Mouse (Mus musculus): ENCODE data around the gene Zcchc12. TPM values are rescaled to one million over a fixed set of nuclear protein-coding genes. Genes with fewer than 3 reads are reported as not detected.

Zcchc12 gene
- polyA plus RNA-seq, 1 experiment = 0.02 TPM

DNA sequence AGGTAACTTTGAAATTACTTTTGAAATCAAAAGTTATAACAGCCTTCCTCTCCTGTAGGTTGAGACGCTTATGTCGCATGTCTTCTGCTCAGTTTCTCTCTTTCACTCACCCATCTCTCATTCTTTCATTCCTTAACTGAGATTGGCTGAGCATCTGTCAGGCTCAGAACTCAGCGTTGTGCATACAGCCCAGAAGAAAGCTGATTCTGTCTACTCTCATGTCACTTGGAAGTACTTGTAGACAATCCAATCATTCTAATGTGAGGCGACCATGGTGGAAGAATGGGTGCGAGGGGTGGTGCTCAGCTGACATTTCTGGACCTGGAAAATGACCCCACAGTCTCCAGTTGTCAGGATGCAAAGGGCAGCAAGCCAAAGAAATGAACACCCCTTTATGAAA, 9.7 kb upstream of the Zcchc12 start:
- TF ChIP-seq CEBPB (IDR thresholded peaks at IDR 0.05; ENCODE audit: low read depth) = no peak
- TF ChIP-seq USF1 (IDR thresholded peaks at IDR 0.05; ENCODE audit: low read depth) = no peak
- TF ChIP-seq CTCF (IDR thresholded peaks at IDR 0.05; ENCODE audit: control insufficient read depth, insufficient read depth, insufficient read length) = no peak
- no peak for TF ChIP-seq FOSL1 (IDR thresholded peaks at IDR 0.05; ENCODE audit: insufficient read depth, low read length, poor library complexity, severe bottlenecking)
- no peak for TF ChIP-seq MYOG (IDR thresholded peaks at IDR 0.05; ENCODE audit: control insufficient read depth, extremely low read depth, insufficient read length)
- no peak for TF ChIP-seq MYOD1 (IDR thresholded peaks at IDR 0.05; ENCODE audit: control insufficient read depth, insufficient read length, low read depth)
- TF ChIP-seq MAX (IDR thresholded peaks at IDR 0.05) = no peak
- no peaks in the 10 kb centered on the region for H3K79me2 ChIP-seq (ENCODE audit: control insufficient read depth, insufficient read depth)
- H3K27me3 ChIP-seq (ENCODE audit: control insufficient read depth, insufficient read depth, insufficient read length) = no peaks in the 10 kb centered on the region
- no peaks in the 10 kb centered on the region for H3K36me3 ChIP-seq (ENCODE audit: control insufficient read depth, insufficient read depth)
- H3ac ChIP-seq (ENCODE audit: control insufficient read depth, insufficient read length, low read depth) = no peak overlapping the region
- no peaks in the 10 kb centered on the region for H3K79me3 ChIP-seq (ENCODE audit: low read depth)
- H3K4me3 ChIP-seq (ENCODE audit: insufficient read depth, poor library complexity, severe bottlenecking) = no peak overlapping the region

- Histone ChIP-seq H3K36me3 (ENCODE audit: control insufficient read depth, insufficient read depth) (no peaks in the 10 kb centered on the region), H3K4me3 (ENCODE audit: insufficient read depth, poor library complexity, severe bottlenecking) (no peak overlapping the region)
Observed at GRCm38 (mm10) chrX:36186443-36186842, 9.3 kb upstream of the Zcchc12 start.

GRCm38 (mm10) chrX:36193951-36194350, 1.8 kb upstream of the Zcchc12 start:
- Histone ChIP-seq H3K4me3 (ENCODE audit: insufficient read depth, poor library complexity, severe bottlenecking) (no peak overlapping the region), H3K79me3 (ENCODE audit: low read depth) (no peaks in the 10 kb centered on the region), H3K27me3 (ENCODE audit: control insufficient read depth, insufficient read depth, insufficient read length) (no peaks in the 10 kb centered on the region), H3K79me2 (ENCODE audit: control insufficient read depth, insufficient read depth) (no peaks in the 10 kb centered on the region), H3K36me3 (ENCODE audit: control insufficient read depth, insufficient read depth) (no peaks in the 10 kb centered on the region), H3ac (ENCODE audit: control insufficient read depth, insufficient read length, low read depth) (no peak overlapping the region)
- no peak for TF ChIP-seq USF1 (IDR thresholded peaks at IDR 0.05; ENCODE audit: low read depth)
- no peak for TF ChIP-seq FOSL1 (IDR thresholded peaks at IDR 0.05; ENCODE audit: insufficient read depth, low read length, poor library complexity, severe bottlenecking)
- no peak for TF ChIP-seq CTCF (IDR thresholded peaks at IDR 0.05; ENCODE audit: control insufficient read depth, insufficient read depth, insufficient read length)
- TF ChIP-seq MYOD1 (IDR thresholded peaks at IDR 0.05; ENCODE audit: control insufficient read depth, insufficient read length, low read depth) = no peak

More at GRCm38 (mm10) chrX:36186443-36186842, 9.3 kb upstream of the Zcchc12 start:
- Histone ChIP-seq H3K79me2 (ENCODE audit: control insufficient read depth, insufficient read depth) (no peaks in the 10 kb centered on the region), H3ac (ENCODE audit: control insufficient read depth, insufficient read length, low read depth) (no peak overlapping the region), H3K27me3 (ENCODE audit: control insufficient read depth, insufficient read depth, insufficient read length) (no peaks in the 10 kb centered on the region), H3K79me3 (ENCODE audit: low read depth) (no peaks in the 10 kb centered on the region)
- TF ChIP-seq CTCF (IDR thresholded peaks at IDR 0.05; ENCODE audit: control insufficient read depth, insufficient read depth, insufficient read length) = no peak
- no peak for TF ChIP-seq FOSL1 (IDR thresholded peaks at IDR 0.05; ENCODE audit: insufficient read depth, low read length, poor library complexity, severe bottlenecking)
- TF ChIP-seq MAX (IDR thresholded peaks at IDR 0.05) = no peak
- TF ChIP-seq USF1 (IDR thresholded peaks at IDR 0.05; ENCODE audit: low read depth) = no peak
- no peak for TF ChIP-seq MYOD1 (IDR thresholded peaks at IDR 0.05; ENCODE audit: control insufficient read depth, insufficient read length, low read depth)
- no peak for TF ChIP-seq CEBPB (IDR thresholded peaks at IDR 0.05; ENCODE audit: low read depth)
- no peak for TF ChIP-seq MYOG (IDR thresholded peaks at IDR 0.05; ENCODE audit: control insufficient read depth, extremely low read depth, insufficient read length)

GRCm38 (mm10) chrX:36209554-36209953, 13.8 kb downstream of the Zcchc12 start:
- Histone ChIP-seq H3K4me3 (ENCODE audit: insufficient read depth, poor library complexity, severe bottlenecking) (no peak overlapping the region), H3K79me3 (ENCODE audit: low read depth) (no peaks in the 10 kb centered on the region), H3K27me3 (ENCODE audit: control insufficient read depth, insufficient read depth, insufficient read length) (no peaks in the 10 kb centered on the region), H3K36me3 (ENCODE audit: control insufficient read depth, insufficient read depth) (no peaks in the 10 kb centered on the region), H3ac (ENCODE audit: control insufficient read depth, insufficient read length, low read depth) (no peak overlapping the region), H3K79me2 (ENCODE audit: control insufficient read depth, insufficient read depth) (no peaks in the 10 kb centered on the region)
- no peak for TF ChIP-seq MAX (IDR thresholded peaks at IDR 0.05)
- no peak for TF ChIP-seq FOSL1 (IDR thresholded peaks at IDR 0.05; ENCODE audit: insufficient read depth, low read length, poor library complexity, severe bottlenecking)
- no peak for TF ChIP-seq CTCF (IDR thresholded peaks at IDR 0.05; ENCODE audit: control insufficient read depth, insufficient read depth, insufficient read length)
- TF ChIP-seq CEBPB (IDR thresholded peaks at IDR 0.05; ENCODE audit: low read depth) = no peak
- TF ChIP-seq MYOG (IDR thresholded peaks at IDR 0.05; ENCODE audit: control insufficient read depth, extremely low read depth, insufficient read length) = no peak
- TF ChIP-seq MYOD1 (IDR thresholded peaks at IDR 0.05; ENCODE audit: control insufficient read depth, insufficient read length, low read depth) = no peak
- no peak for TF ChIP-seq USF1 (IDR thresholded peaks at IDR 0.05; ENCODE audit: low read depth)

- TF ChIP-seq MYOG (IDR thresholded peaks at IDR 0.05; ENCODE audit: control insufficient read depth, extremely low read depth, insufficient read length) = no peak
- TF ChIP-seq CTCF (IDR thresholded peaks at IDR 0.05; ENCODE audit: control insufficient read depth, insufficient read depth, insufficient read length) = no peak
- no peak for TF ChIP-seq USF1 (IDR thresholded peaks at IDR 0.05; ENCODE audit: low read depth)
- no peak for TF ChIP-seq CEBPB (IDR thresholded peaks at IDR 0.05; ENCODE audit: low read depth)
- no peak for TF ChIP-seq MYOD1 (IDR thresholded peaks at IDR 0.05; ENCODE audit: control insufficient read depth, insufficient read length, low read depth)
- no peak for TF ChIP-seq FOSL1 (IDR thresholded peaks at IDR 0.05; ENCODE audit: insufficient read depth, low read length, poor library complexity, severe bottlenecking)
- no peak for TF ChIP-seq MAX (IDR thresholded peaks at IDR 0.05)
- H3K36me3 ChIP-seq (ENCODE audit: control insufficient read depth, insufficient read depth) = no peaks in the 10 kb centered on the region
- no peaks in the 10 kb centered on the region for H3K79me2 ChIP-seq (ENCODE audit: control insufficient read depth, insufficient read depth)
- no peak overlapping the region for H3K4me3 ChIP-seq (ENCODE audit: insufficient read depth, poor library complexity, severe bottlenecking)
- H3K27me3 ChIP-seq (ENCODE audit: control insufficient read depth, insufficient read depth, insufficient read length) = no peaks in the 10 kb centered on the region
- H3ac ChIP-seq (ENCODE audit: control insufficient read depth, insufficient read length, low read depth) = no peak overlapping the region
- H3K79me3 ChIP-seq (ENCODE audit: low read depth) = no peaks in the 10 kb centered on the region
Observed at GRCm38 (mm10) chrX:36211216-36211615, 15.5 kb downstream of the Zcchc12 start.

DNA sequence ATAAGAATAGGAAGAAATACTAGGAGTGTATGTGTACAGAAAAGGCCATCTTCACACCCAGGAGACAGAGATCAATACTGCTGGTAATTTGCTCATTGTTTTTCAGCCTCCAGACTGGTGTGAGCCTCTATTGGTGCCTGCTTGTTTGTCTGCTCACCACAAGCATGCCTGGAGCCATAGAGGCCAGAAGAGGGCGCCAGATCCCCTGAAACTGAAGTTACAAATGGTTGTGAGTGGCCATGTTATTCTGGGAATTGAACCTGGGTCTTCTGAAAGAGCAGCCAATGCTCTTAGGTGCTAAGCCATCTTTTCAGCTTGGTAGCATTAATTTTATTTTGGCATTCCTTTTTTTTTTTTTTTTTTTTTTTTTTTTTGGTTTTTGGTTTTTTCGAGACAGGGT, 25.7 kb downstream of the Zcchc12 start:
- no peaks in the 10 kb centered on the region for H3K79me3 ChIP-seq (ENCODE audit: low read depth)
- no peaks in the 10 kb centered on the region for H3K27me3 ChIP-seq (ENCODE audit: control insufficient read depth, insufficient read depth, insufficient read length)
- TF ChIP-seq CTCF (IDR thresholded peaks at IDR 0.05; ENCODE audit: control insufficient read depth, insufficient read depth, insufficient read length) (no peak), USF1 (IDR thresholded peaks at IDR 0.05; ENCODE audit: low read depth) (no peak), MYOD1 (IDR thresholded peaks at IDR 0.05; ENCODE audit: control insufficient read depth, insufficient read length, low read depth) (no peak), FOSL1 (IDR thresholded peaks at IDR 0.05; ENCODE audit: insufficient read depth, low read length, poor library complexity, severe bottlenecking) (no peak), CEBPB (IDR thresholded peaks at IDR 0.05; ENCODE audit: low read depth) (no peak), MAX (IDR thresholded peaks at IDR 0.05) (no peak), MYOG (IDR thresholded peaks at IDR 0.05; ENCODE audit: control insufficient read depth, extremely low read depth, insufficient read length) (no peak)
- H3K4me3 ChIP-seq (ENCODE audit: insufficient read depth, poor library complexity, severe bottlenecking) = no peak overlapping the region
- no peak overlapping the region for H3ac ChIP-seq (ENCODE audit: control insufficient read depth, insufficient read length, low read depth)
- no peaks in the 10 kb centered on the region for H3K36me3 ChIP-seq (ENCODE audit: control insufficient read depth, insufficient read depth)
- no peaks in the 10 kb centered on the region for H3K79me2 ChIP-seq (ENCODE audit: control insufficient read depth, insufficient read depth)

All from C2C12 (cell line).